Mouse (Mus musculus) lung, postnatal 36 days (tissue): ENCODE results near the gene Alkbh2.

Experiments
- DNase-seq: peaks from one replicate; pipeline ENCODE4 v3.0.0; 2022; ENCODE audit warnings: mixed read lengths

Alkbh2 gene

GRCm38 (mm10) chr5:114139175-114139574, 11.2 kb upstream of the Alkbh2 start:
- DNase-seq: peak; percentile 95

DNA sequence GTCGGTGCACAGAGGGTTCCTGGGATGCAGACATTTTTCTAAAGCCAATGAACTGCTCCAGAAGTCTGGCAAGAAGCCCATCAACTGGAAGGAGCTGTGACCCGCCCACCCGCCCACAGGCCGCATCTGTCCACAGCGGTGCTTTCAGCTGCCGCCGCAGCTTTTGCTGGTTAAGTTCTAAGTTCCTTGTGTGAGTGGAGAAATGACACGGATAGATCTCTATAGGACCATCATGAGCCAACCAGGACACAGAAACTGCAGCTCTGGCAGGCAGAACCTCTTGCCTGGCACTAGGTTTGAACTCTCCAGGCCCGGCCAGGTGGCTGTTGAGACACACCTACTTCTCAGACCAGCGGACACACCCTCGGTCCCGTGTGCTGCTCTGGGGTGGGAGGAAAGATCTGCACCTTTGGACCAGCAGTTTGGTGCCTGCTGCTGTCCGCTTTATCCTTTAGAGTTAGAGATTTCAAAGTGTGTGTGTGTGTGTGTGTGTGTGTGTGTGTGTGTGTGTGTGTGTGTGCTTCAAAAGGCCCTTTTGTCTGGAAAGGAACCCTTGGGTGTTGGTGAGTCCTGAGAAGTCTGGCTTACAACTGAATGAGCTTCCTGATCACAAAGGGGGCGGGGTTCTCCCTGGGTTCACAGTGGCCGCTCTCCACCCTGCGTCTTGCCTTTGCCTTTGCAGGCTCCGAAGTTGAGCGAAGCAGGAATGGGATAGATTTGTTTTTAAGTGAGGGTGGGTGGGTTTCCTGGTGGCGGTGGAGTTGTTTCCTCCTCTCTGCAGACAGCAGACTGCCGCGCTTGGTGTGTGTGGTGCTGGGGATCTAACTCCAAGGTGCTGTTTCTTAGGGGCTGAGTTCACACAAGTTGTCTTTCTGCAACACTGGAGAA, 10.5 kb upstream of the Alkbh2 start:
- peak; percentile 69 for DNase-seq

DNA sequence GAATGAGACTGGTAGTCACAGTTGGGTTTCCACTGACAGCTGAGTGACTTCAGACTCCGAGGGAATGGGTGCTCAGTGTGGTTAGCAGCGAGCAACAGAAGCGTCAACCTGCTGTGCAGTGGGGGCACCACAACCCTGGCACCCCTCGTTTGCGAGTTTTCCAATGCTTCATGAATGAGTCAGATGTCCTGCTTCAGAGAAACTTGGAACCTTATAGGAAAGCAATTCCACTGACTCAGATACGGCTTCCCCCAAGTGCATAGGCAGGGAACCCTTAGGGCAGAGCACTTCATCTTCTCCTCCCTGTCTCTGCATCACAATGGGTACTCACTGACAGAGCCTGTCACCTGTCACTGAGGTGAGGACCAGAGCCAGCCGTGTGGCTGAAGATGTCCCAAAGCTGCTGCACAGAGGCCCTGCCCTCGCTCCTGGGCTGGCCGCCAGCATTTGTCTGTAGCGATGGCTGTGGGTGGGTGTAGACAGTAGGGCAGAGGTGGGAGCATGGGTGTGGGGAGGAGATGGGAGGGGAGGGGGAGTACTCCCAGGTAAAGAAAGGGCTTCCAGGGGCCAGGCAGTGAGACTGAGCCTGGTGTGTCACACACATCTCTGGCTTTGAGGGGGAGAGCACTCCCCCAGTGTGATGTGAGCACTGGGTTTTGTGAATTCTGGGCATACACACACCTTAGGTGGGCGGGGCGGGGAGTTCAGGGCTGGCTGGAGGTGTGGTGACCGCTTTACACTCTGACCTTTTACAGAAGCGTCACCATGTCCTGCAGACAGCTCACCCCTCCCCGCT, 9.7 kb upstream of the Alkbh2 start:
- no peak for DNase-seq

GRCm38 (mm10) chr5:114135516-114135915, 7.5 kb upstream of the Alkbh2 start:
- no peak for DNase-seq

- DNase-seq: peak; percentile 77
Measured at GRCm38 (mm10) chr5:114134091-114134534, 6.1 kb upstream of the Alkbh2 start.

GRCm38 (mm10) chr5:114132841-114133240, 4.8 kb upstream of the Alkbh2 start:
- no peak for DNase-seq

GRCm38 (mm10) chr5:114131521-114131840, 3.5 kb upstream of the Alkbh2 start:
- peak; percentile 68 for DNase-seq

- DNase-seq: peak; percentile 94
Measured at GRCm38 (mm10) chr5:114130698-114131520, 2.9 kb upstream of the Alkbh2 start.

DNA sequence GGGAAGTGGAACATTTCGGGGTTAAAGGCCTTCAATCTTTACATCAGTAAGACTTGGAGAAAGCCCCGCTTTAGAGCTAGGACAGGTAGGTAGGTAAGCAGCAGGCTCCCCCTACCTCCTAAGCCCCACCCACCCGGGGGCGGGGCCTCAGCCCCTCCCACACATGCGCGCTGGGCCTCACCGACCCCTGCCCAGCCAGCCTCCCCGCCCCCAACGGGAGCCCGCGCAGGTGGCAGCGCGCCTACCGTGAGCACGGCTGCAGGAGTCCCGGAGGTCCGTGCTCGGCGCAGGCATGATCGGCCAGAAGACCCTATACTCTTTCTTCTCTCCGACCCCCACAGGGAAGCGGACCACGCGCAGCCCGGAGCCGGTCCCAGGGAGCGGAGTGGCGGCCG, 2.2 kb upstream of the Alkbh2 start, which contains the start of gene Ung:
TSS of gene Ung (plus strand) at position 176 of the 395 bp plus-strand sequence.
- DNase-seq: peak; percentile 42

DNA sequence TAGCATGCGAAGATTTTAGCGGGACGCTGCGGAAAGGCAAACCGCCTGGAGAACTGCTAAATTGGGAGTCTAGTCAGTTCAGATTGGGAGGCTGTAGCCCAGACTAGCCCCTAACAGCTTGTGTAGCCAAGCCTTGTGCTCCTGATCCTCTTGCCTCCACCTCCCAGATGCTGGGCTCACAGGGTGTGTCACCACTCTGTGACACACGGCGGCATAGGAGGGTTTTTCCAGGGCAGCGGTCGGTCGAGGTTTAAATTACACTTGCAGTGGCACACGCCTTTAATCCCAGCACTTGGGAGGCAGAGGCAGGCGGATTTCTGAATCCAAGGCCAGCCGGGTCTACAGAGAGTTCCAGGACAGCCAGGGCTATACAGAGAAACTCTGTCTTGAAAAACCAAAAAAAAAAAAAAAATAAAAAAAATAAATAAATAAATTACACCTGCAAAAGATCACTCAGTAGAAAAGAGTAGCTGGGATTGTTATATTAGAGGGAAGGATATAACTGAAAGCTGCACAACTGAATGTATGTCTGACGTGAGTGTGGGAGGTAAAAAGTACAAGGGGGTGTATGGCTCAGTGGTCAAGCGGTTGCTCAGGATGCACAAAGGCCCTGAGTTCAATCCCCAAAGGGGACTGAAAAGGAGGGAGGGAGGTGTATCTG, 1.7 kb upstream of the Alkbh2 start:
- no peak for DNase-seq

DNA sequence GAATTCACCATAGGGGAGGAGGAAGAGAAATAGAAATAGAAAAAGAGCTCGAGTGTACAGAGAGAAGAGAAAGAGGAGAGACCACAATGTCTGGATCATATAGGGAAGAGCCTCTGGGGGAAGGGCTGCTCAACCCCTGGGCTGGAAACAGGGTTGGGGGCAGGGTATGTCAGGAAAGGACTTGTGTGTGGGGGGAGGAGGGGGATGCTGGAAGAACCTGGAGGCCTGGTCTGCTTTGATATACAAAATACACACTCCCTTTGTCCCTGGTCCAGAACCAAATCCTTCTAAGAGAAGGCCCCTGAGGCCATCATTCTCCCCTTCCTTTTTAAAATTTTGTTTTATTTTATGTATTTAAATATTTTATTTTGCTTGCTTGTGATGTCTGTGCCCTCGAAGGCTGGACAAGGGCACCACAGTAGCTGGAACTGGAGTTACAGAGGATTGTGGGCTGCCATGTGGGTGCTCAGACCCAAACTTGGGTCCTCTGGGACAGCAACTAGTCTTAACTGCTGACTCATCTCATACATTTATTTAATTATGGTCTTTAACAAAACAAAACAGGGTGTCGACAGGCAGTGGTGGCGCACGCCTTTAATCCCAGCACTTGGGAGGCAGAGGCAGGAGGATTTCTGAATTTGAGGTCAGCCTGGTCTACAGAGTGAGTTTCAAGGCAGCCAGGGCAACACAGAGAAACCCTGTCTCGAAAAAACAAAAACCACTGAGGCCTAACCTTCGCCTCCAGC, 1.3 kb downstream of the Alkbh2 start:
- no peak for DNase-seq

DNA sequence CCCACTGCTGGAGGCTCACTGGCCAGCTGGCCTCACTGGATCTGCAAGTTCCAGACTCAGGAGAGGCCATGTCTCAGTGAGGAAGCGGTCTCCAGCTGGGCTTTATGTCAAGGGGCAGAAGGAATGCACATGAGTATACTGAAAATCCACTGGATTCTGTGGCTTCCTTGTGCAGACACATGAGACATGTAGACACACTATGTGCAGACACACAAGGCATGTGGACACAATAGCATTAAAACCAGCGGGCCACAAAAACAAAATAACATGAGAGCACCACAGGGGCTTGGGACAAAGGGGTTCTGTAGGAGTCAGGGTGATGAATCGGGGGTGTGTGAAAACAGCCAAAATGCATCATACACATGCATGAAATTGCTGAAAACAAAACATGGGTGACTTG, 2.0 kb downstream of the Alkbh2 start:
- no peak for DNase-seq

DNA sequence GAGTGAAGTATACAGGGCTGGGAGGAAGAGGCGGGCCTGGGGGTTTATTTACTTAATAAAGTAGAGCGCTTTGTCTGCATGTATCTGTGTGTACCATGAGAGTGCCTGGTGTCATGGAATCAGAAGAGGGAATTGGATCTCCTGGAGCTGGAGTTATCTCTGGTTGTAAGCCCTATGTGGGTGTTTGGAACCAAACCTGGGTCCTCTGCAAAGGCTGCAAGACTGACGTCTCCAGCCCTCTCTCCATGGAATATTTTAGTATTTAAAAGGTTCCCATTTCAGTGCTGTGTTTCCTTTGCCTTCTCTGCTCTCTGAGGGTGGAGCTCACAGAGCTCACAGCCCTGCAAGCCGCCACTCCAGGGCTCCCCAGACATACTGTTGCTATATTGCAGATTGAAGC, 8.2 kb downstream of the Alkbh2 start:
- DNase-seq: no peak

DNA sequence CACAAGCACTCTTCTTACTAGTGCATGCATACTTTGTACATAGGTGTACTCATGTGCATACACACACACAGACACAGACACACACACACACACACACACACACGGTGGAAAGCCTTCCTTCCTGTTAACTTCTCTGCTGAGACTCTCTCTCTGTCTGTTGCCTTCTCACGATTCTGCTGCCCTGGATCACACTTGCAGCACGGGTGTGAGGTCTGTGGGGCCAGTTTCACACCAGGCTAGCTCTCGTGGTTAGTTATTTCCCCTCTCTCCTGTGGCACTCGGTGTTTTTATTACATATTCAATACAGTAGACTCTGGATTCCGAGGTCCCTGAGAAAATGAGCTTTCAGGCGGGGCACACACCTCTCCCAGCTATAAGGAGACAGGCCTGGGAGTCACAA, 11.4 kb downstream of the Alkbh2 start:
- DNase-seq: no peak

- DNase-seq: no peak
Measured at GRCm38 (mm10) chr5:114115030-114115429, 13.0 kb downstream of the Alkbh2 start.

GRCm38 (mm10) chr5:114113334-114113733, 14.7 kb downstream of the Alkbh2 start:
- no peak for DNase-seq

GRCm38 (mm10) chr5:114106391-114106935, 21.6 kb downstream of the Alkbh2 start:
- no peak for DNase-seq

DNA sequence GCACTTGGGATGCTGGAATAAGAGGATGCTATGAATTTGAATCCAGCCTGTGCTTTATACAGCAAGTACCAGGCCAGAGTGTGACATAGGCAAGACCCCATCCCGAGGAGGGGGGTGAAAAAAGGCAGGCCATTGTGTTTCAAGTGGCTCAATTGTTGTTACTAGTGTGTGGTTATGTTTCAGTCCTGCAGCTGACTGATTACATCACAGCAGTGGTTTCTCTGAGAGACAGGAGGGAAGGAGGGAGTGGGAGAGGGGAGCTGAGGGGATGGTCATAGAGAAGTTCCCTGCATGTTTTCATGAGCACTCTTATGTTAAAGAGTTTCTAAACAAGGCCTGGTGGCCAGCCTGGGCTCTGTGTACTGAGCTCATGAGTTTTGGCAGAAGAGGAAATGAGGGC, 25.2 kb downstream of the Alkbh2 start:
- no peak for DNase-seq

GRCm38 (mm10) chr5:114101873-114102272, 26.1 kb downstream of the Alkbh2 start:
- no peak for DNase-seq

- no peak for DNase-seq
Measured at GRCm38 (mm10) chr5:114100390-114101099, 27.5 kb downstream of the Alkbh2 start.
